Mouse (Mus musculus) olfactory bulb, adult 2 months (tissue): ENCODE measurements around the gene Dapk1.

Source experiments
- CTCF ChIP-seq: fragments of 200-500 bp; IDR thresholded peaks from 2 replicates; pipeline ENCODE4 v1.5.1; 2012; ENCODE audit warnings: low read depth, mild to moderate bottlenecking, low read length, moderate library complexity; ENCODE audit not compliant: insufficient read depth
- POLR2A ChIP-seq: fragments of 200-500 bp; IDR thresholded peaks from 2 replicates; pipeline ENCODE4 v1.6.1; 2012; ENCODE audit warnings: mild to moderate bottlenecking, low read depth, low read length, moderate library complexity; ENCODE audit not compliant: insufficient read depth

DNA sequence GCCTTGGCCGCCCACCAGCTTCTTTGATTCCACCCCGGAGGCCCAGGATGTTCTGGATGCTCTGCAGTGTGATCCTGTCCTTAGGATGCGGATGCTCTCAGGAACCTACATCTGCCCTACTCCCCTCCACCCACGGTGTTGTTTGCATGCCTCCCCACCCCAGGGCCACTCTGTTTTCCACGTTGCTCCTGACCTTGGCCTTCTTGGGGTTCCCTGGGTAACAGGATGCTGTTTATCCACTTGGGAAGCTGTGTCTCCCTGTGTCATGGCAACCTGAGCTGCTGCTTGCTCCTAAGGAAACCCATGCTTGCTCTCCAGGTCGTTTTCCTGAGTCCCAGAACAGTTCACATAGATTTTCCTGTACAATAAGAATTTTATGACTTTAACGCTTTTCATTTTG, 86.1 kb downstream of the Dapk1 start:
- no peak for TF ChIP-seq CTCF
- TF ChIP-seq POLR2A, result no peak
